Mouse (Mus musculus) stomach, embryonic 16.5 days (tissue): ENCODE results near the gene R3hdm2. TPM values are rescaled to one million over a fixed set of nuclear protein-coding genes. Genes with fewer than 3 reads are reported as not detected.

Experiments
- ATAC-seq: fragments of 200-750 bp; cut with Nextera tagmentation; 2 replicates; pipeline ENCODE4 v1.8.0; 2017; ENCODE audit warnings: moderate number of reproducible peaks, moderate TSS enrichment; ENCODE audit not compliant: insufficient read depth, low FRiP score
- H3K27ac ChIP-seq: fragments of 300-500 bp; sonication (generic); 2 replicates; pipeline ENCODE4 v1.5.1; 2014; ENCODE audit warnings: low read length
- H3K27me3 ChIP-seq: fragments of 300-500 bp; sonication (generic); 2 replicates; pipeline ENCODE4 v1.6.1; 2014; ENCODE audit warnings: low read length, control low read depth, mixed read lengths; ENCODE audit not compliant: control insufficient read depth, insufficient read depth
- H3K36me3 ChIP-seq: fragments of 300-500 bp; sonication (generic); 2 replicates; pipeline ENCODE4 v1.6.1; 2014; ENCODE audit warnings: low read length; ENCODE audit not compliant: control insufficient read depth, insufficient read depth
- H3K4me1 ChIP-seq: fragments of 300-500 bp; sonication (generic); 2 replicates; pipeline ENCODE4 v1.6.1; 2014; ENCODE audit warnings: low read length, control low read depth, mixed read lengths; ENCODE audit not compliant: control insufficient read depth, insufficient read depth
- H3K4me2 ChIP-seq: fragments of 300-500 bp; sonication (generic); 2 replicates; pipeline ENCODE4 v1.6.1; 2014; ENCODE audit warnings: low read depth, low read length, mixed read lengths
- H3K4me3 ChIP-seq: fragments of 300-500 bp; sonication (generic); replicated peaks from 2 replicates; pipeline ENCODE4 v1.5.1; 2014; ENCODE audit warnings: mild to moderate bottlenecking, low read length
- H3K9ac ChIP-seq: fragments of 300-500 bp; sonication (generic); 2 replicates; pipeline ENCODE4 v1.6.1; 2014; ENCODE audit warnings: low read length
- H3K9me3 ChIP-seq: fragments of 300-500 bp; sonication (generic); replicated peaks from 2 replicates; pipeline ENCODE4 v1.6.1; 2016; ENCODE audit warnings: low read length, control low read depth; ENCODE audit not compliant: control insufficient read depth
- WGBS: fragments of 180-500 bp; shearing (Covaris S2); extraction: QIAGEN DNeasy Blood & Tissue Kit; methylation state at CpG from one replicate; pipeline ENCODE4 v1.1.7; 2014; 5-methylcytosine and 5-hydroxymethylcytosine counted together
- polyA plus RNA-seq: library from polyadenylated mRNA; unstranded; fragments of >200 nt; fragmentation: Nextera tagmentation; extraction: Ambion mirVana; gene quantifications from 2 replicates; pipeline ENCODE4 v1.2.1, GENCODE M21; 2015

The R3hdm2 gene
- polyA plus RNA-seq, 1 experiment from 2014 or later: 22.5 TPM

DNA sequence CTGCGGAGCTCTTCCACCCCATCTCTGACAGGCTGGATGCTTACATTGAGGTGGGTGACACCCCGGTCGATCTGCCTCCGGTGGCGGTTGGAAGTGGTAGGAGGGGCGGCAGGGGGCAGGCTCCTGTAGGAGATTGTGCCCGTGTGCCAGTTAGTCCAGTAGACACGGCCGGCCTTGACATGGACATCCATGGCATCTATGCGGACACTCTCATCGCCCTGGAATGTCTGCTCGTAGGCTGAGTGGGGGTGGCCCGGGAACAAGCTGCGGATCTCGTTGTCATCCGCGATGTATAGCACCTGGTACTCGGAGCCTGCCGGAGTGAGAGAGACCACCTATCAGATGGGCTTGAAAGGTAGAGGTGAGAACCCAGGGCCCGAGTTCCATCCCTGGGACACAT lies 164.2 kb downstream of the R3hdm2 start:
- no peaks in the 10 kb centered on the region for H3K4me1 ChIP-seq
- H3K4me2 ChIP-seq: no peak overlapping the region
- no peak overlapping the region for H3K4me3 ChIP-seq
- no peak overlapping the region for H3K9ac ChIP-seq
- H3K36me3 ChIP-seq: peaks cover 32% of the 10 kb centered on the region
- no peaks in the 10 kb centered on the region for H3K27me3 ChIP-seq
- ATAC-seq: no peak
- WGBS: 88% methylated on average over 20 of the region's 20 CpGs
- H3K9me3 ChIP-seq: no peaks in the 10 kb centered on the region
- no peak overlapping the region for H3K27ac ChIP-seq

DNA sequence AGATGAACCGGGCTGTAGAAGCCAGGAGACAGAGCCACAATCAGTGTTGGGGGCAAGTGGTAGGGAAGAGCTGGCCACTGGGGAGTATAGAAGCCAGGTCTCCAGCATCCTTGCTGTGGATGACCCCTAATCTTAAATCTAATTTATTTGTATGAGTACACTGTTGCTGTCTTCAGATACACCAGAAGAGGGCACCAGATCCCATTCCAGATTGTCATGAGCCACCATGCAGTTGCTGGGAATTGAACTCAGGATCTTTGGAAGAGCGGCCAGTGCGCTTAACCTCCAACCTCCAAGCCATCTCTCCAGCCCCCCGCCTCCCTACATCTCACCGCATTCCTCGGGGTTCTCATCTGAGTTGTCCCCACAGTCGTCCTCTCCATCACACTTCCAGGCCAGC lies 166.4 kb downstream of the R3hdm2 start:
- H3K27ac ChIP-seq: no peak overlapping the region
- no peaks in the 10 kb centered on the region for H3K9me3 ChIP-seq
- no peak overlapping the region for H3K4me3 ChIP-seq
- 87% methylated on average over 7 of the region's 7 CpGs for WGBS
- no peaks in the 10 kb centered on the region for H3K4me1 ChIP-seq
- ATAC-seq: no peak
- no peaks in the 10 kb centered on the region for H3K27me3 ChIP-seq
- no peak overlapping the region for H3K9ac ChIP-seq
- H3K4me2 ChIP-seq: no peak overlapping the region
- H3K36me3 ChIP-seq: peaks cover 36% of the 10 kb centered on the region

DNA sequence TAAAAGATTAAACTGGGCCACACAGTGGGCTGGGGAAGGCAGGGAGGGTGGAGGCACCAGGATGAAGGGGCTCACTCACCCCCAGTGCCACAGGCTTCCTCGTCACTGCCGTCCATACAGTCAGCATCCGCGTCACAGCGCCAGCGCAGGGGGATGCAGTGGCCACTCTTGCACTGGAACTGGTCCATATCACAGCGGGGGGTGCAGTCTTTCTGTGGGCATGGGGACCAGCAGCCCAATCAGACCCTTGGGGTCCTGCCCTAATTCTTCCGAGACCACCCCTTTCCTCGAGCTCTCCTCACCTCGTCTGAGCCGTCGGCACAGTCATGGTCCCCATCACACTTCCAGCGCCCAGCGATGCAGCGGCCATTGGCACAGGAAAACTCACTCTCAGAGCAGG lies 168.1 kb downstream of the R3hdm2 start:
- 94% methylated on average over 15 of the region's 15 CpGs for WGBS
- H3K36me3 ChIP-seq: peaks cover 33% of the 10 kb centered on the region
- no peak overlapping the region for H3K27ac ChIP-seq
- H3K27me3 ChIP-seq: no peaks in the 10 kb centered on the region
- H3K4me2 ChIP-seq: no peak overlapping the region
- no peaks in the 10 kb centered on the region for H3K9me3 ChIP-seq
- H3K9ac ChIP-seq: no peak overlapping the region
- no peak for ATAC-seq
- no peak overlapping the region for H3K4me3 ChIP-seq
- no peaks in the 10 kb centered on the region for H3K4me1 ChIP-seq

Other genes with a start within 250 kb of the R3hdm2 start
- 29.3 and 34.3 TPM in 2 replicates for gene B4galnt1, start 215.1 kb upstream of the R3hdm2 start, polyA plus RNA-seq
- 1.2 and 1.4 TPM in 2 replicates for gene Slc26a10, start 199.7 kb upstream of the R3hdm2 start, polyA plus RNA-seq
- gene Arhgef25, start 190.2 kb upstream of the R3hdm2 start, polyA plus RNA-seq: 71.3 and 77.0 TPM in 2 replicates
- 68.6 and 79.4 TPM in 2 replicates for gene Dtx3, start 184.6 kb upstream of the R3hdm2 start, polyA plus RNA-seq
- gene Pip4k2c, start 168.7 kb upstream of the R3hdm2 start, polyA plus RNA-seq: 33.5 and 34.4 TPM in 2 replicates
- 6.5 and 6.7 TPM in 2 replicates for gene Kif5a, start 117.0 kb upstream of the R3hdm2 start, polyA plus RNA-seq
- 171 and 173 TPM in 2 replicates for gene Dctn2, start 114.0 kb upstream of the R3hdm2 start, polyA plus RNA-seq
- 8.6 and 11.6 TPM in 2 replicates for gene Mbd6, start 91.3 kb upstream of the R3hdm2 start, polyA plus RNA-seq
- 98.9 and 104 TPM in 2 replicates for gene Mars, start 68.5 kb upstream of the R3hdm2 start, polyA plus RNA-seq
- 4.2 and 6.6 TPM in 2 replicates for gene Arhgap9, start 58.4 kb upstream of the R3hdm2 start, polyA plus RNA-seq
- gene Gli1, start 38.4 kb upstream of the R3hdm2 start, polyA plus RNA-seq: 9.8 and 9.9 TPM in 2 replicates
- gene Inhbe, start 25.9 kb upstream of the R3hdm2 start, polyA plus RNA-seq: 0.06 TPM in 1 of 2 replicates, not detected in the other
- gene Inhbc, start 9.9 kb upstream of the R3hdm2 start, polyA plus RNA-seq: 0.15 and 0.27 TPM in 2 replicates
- 0.70 and 5.5 TPM in 2 replicates for gene Stac3, start 121.4 kb downstream of the R3hdm2 start, polyA plus RNA-seq
- 192 and 231 TPM in 2 replicates for gene Ndufa4l2, start 134.6 kb downstream of the R3hdm2 start, polyA plus RNA-seq
- 152 and 163 TPM in 2 replicates for gene Shmt2, start 142.1 kb downstream of the R3hdm2 start, polyA plus RNA-seq
- 3.4 and 4.6 TPM in 2 replicates for gene Nxph4, start 154.2 kb downstream of the R3hdm2 start, polyA plus RNA-seq
- 95.6 and 102 TPM in 2 replicates for gene Lrp1, start 240.8 kb downstream of the R3hdm2 start, polyA plus RNA-seq